Mouse (Mus musculus) hindbrain, embryonic 14.5 days (tissue): Measurements from ENCODE around the gene Exosc2. TPM values are rescaled to one million over a fixed set of nuclear protein-coding genes. Genes with fewer than 3 reads are reported as not detected.

Experiments used
- ATAC-seq: fragments of 200-750 bp; cut with Nextera tagmentation; 2 replicates; pipeline ENCODE4 v1.8.0; 2017; ENCODE audit warnings: moderate number of reproducible peaks, mild to moderate bottlenecking, moderate TSS enrichment, moderate library complexity; ENCODE audit not compliant: low FRiP score
- DNase-seq: peaks from one replicate; pipeline ENCODE4 v3.0.0-alpha.2; 2015; ENCODE audit warnings: low spot score
- H3K27ac ChIP-seq: fragments of 300-500 bp; sonication (generic); 2 replicates; pipeline ENCODE4 v1.5.1; 2014; ENCODE audit warnings: mild to moderate bottlenecking, moderate library complexity
- H3K27me3 ChIP-seq: fragments of 300-500 bp; sonication (generic); 2 replicates; pipeline ENCODE4 v1.6.1; 2014; ENCODE audit warnings: mild to moderate bottlenecking, low read length, mixed read lengths; ENCODE audit not compliant: control insufficient read depth, insufficient read depth
- H3K36me3 ChIP-seq: fragments of 300-500 bp; sonication (generic); replicated peaks from 2 replicates; pipeline ENCODE4 v1.6.1; 2014; ENCODE audit not compliant: control insufficient read depth, insufficient read depth
- H3K4me1 ChIP-seq: fragments of 300-500 bp; sonication (generic); replicated peaks from 2 replicates; pipeline ENCODE4 v1.6.1; 2014; ENCODE audit warnings: antibody characterized with exemption, low read length, mixed read lengths; ENCODE audit not compliant: control insufficient read depth, insufficient read depth
- H3K4me2 ChIP-seq: fragments of 300-500 bp; sonication (generic); replicated peaks from 2 replicates; pipeline ENCODE4 v1.6.1; 2014; ENCODE audit warnings: mild to moderate bottlenecking, moderate library complexity
- H3K4me3 ChIP-seq: fragments of 300-500 bp; sonication (generic); replicated peaks from 2 replicates; pipeline ENCODE4 v1.5.1; 2014; ENCODE audit warnings: mild to moderate bottlenecking, low read length
- H3K9ac ChIP-seq: fragments of 300-500 bp; sonication (generic); 2 replicates; pipeline ENCODE4 v1.6.1; 2014
- H3K9me3 ChIP-seq: fragments of 300-500 bp; sonication (generic); 2 replicates; pipeline ENCODE4 v1.6.1; 2016; ENCODE audit warnings: low read length; ENCODE audit not compliant: control insufficient read depth
- whole genome bisulfite sequencing: fragments of 180-500 bp; shearing (Covaris S2); extraction: QIAGEN DNeasy Blood & Tissue Kit; methylation state at CpG from one replicate; pipeline ENCODE4 v1.1.7; 2014; 5-methylcytosine and 5-hydroxymethylcytosine counted together
- polyA plus RNA-seq: library from polyadenylated mRNA; unstranded; fragments of >200 nt; fragmentation: Nextera tagmentation; extraction: Ambion mirVana; gene quantifications from 2 replicates; pipeline ENCODE4 v1.2.1, GENCODE M21; 2014

Exosc2 gene
- polyA plus RNA-seq, 1 experiment from 2014 or later: 33.1 TPM

GRCm38 (mm10) chr2:31689045-31689444 is 18.5 kb downstream of the Exosc2 start:
- WGBS: under 1% methylated on average over 12 of the region's 12 CpGs

GRCm38 (mm10) chr2:31690063-31690462 is 19.5 kb downstream of the Exosc2 start:
- no peak overlapping the region for H3K9ac ChIP-seq
- DNase-seq (no peak), ATAC-seq (no peak)
- WGBS: 70% methylated on average over 3 of the region's 3 CpGs
- H3K4me3 ChIP-seq: peak overlapping the region; percentile 69
- H3K27ac ChIP-seq: no peak overlapping the region
- peak overlapping the region; percentile 96 for H3K4me2 ChIP-seq
- no peaks in the 10 kb centered on the region for H3K9me3 ChIP-seq
- H3K27me3 ChIP-seq: no peaks in the 10 kb centered on the region
- H3K36me3 ChIP-seq: no peaks in the 10 kb centered on the region
- H3K4me1 ChIP-seq: peaks cover 35% of the 10 kb centered on the region

More at GRCm38 (mm10) chr2:31689045-31689444, 18.5 kb downstream of the Exosc2 start:
- Histone ChIP-seq H3K27ac (peak overlapping the region; percentile 92; the same call in 1 of the 2 replicates), H3K27me3 (no peaks in the 10 kb centered on the region), H3K4me3 (peak overlapping the region; percentile 69), H3K36me3 (no peaks in the 10 kb centered on the region), H3K9ac (peak overlapping the region; percentile 84), H3K4me2 (peak overlapping the region; percentile 96), H3K9me3 (no peaks in the 10 kb centered on the region), H3K4me1 (peaks cover 35% of the 10 kb centered on the region)
- DNase-seq (no peak), ATAC-seq (no peak)

- no peak for DNase-seq
- no peak overlapping the region for H3K4me2 ChIP-seq
- H3K9ac ChIP-seq: no peak overlapping the region
- H3K4me1 ChIP-seq: no peaks in the 10 kb centered on the region
- H3K4me3 ChIP-seq: no peak overlapping the region
- H3K27ac ChIP-seq: no peak overlapping the region
- H3K36me3 ChIP-seq: peaks cover 16% of the 10 kb centered on the region; the same call in 1 of the 2 replicates
- H3K9me3 ChIP-seq: no peaks in the 10 kb centered on the region
- no peaks in the 10 kb centered on the region for H3K27me3 ChIP-seq
- no peak for ATAC-seq
Measured at GRCm38 (mm10) chr2:31698209-31698608, 27.7 kb downstream of the Exosc2 start.

- ATAC-seq: no peak
- DNase-seq: no peak
- no peak overlapping the region for H3K4me2 ChIP-seq
- peaks cover 13% of the 10 kb centered on the region; the same call in 1 of the 2 replicates for H3K36me3 ChIP-seq
- no peak overlapping the region for H3K4me3 ChIP-seq
- WGBS: 51% methylated on average over 7 of the region's 7 CpGs
- H3K9me3 ChIP-seq: no peaks in the 10 kb centered on the region
- H3K4me1 ChIP-seq: no peaks in the 10 kb centered on the region
- no peak overlapping the region for H3K9ac ChIP-seq
- H3K27me3 ChIP-seq: no peaks in the 10 kb centered on the region
- H3K27ac ChIP-seq: no peak overlapping the region
Measured at GRCm38 (mm10) chr2:31700545-31701446, 30.3 kb downstream of the Exosc2 start.

GRCm38 (mm10) chr2:31703226-31703625 is 32.7 kb downstream of the Exosc2 start:
- Histone ChIP-seq H3K9ac (no peak overlapping the region), H3K4me1 (no peaks in the 10 kb centered on the region), H3K9me3 (no peaks in the 10 kb centered on the region), H3K4me2 (no peak overlapping the region), H3K27ac (no peak overlapping the region), H3K4me3 (no peak overlapping the region), H3K27me3 (no peaks in the 10 kb centered on the region), H3K36me3 (0 out of 2 replicates have a peak, but pooled peaks cover 3% of the 10 kb centered on the region)
- ATAC-seq (no peak), DNase-seq (no peak)

- H3K4me1 ChIP-seq: no peaks in the 10 kb centered on the region
- H3K9ac ChIP-seq: no peak overlapping the region
- no peaks in the 10 kb centered on the region for H3K36me3 ChIP-seq
- ATAC-seq (no peak), DNase-seq (no peak)
- H3K4me3 ChIP-seq: no peak overlapping the region
- no peak overlapping the region for H3K4me2 ChIP-seq
- H3K27ac ChIP-seq: no peak overlapping the region
- H3K9me3 ChIP-seq: no peaks in the 10 kb centered on the region
- no peaks in the 10 kb centered on the region for H3K27me3 ChIP-seq
Measured at GRCm38 (mm10) chr2:31705914-31706313, 35.4 kb downstream of the Exosc2 start.

- H3K9me3 ChIP-seq: no peaks in the 10 kb centered on the region
Measured at GRCm38 (mm10) chr2:31706531-31706930, 36.0 kb downstream of the Exosc2 start.

GRCm38 (mm10) chr2:31712716-31713115 is 42.2 kb downstream of the Exosc2 start:
- H3K4me3 ChIP-seq: no peak overlapping the region
- DNase-seq (no peak), ATAC-seq (no peak)
- H3K27ac ChIP-seq: no peak overlapping the region
- H3K4me2 ChIP-seq: no peak overlapping the region
- H3K36me3 ChIP-seq: no peaks in the 10 kb centered on the region
- WGBS: 88% methylated on average over 2 of the region's 2 CpGs
- no peak overlapping the region for H3K9ac ChIP-seq
- H3K27me3 ChIP-seq: no peaks in the 10 kb centered on the region
- no peaks in the 10 kb centered on the region for H3K9me3 ChIP-seq
- no peaks in the 10 kb centered on the region for H3K4me1 ChIP-seq

More at GRCm38 (mm10) chr2:31706531-31706930, 36.0 kb downstream of the Exosc2 start:
- 83% methylated on average over 2 of the region's 2 CpGs for WGBS
- H3K27ac ChIP-seq: no peak overlapping the region
- H3K4me1 ChIP-seq: no peaks in the 10 kb centered on the region
- H3K36me3 ChIP-seq: no peaks in the 10 kb centered on the region
- no peaks in the 10 kb centered on the region for H3K27me3 ChIP-seq
- DNase-seq: no peak
- ATAC-seq: no peak
- no peak overlapping the region for H3K9ac ChIP-seq
- no peak overlapping the region for H3K4me2 ChIP-seq
- no peak overlapping the region for H3K4me3 ChIP-seq

GRCm38 (mm10) chr2:31713813-31714212 is 43.3 kb downstream of the Exosc2 start:
- no peak for ATAC-seq
- Histone ChIP-seq H3K4me2 (no peak overlapping the region), H3K27me3 (no peaks in the 10 kb centered on the region), H3K9ac (no peak overlapping the region), H3K4me3 (no peak overlapping the region), H3K27ac (no peak overlapping the region), H3K9me3 (no peaks in the 10 kb centered on the region), H3K4me1 (no peaks in the 10 kb centered on the region), H3K36me3 (no peaks in the 10 kb centered on the region)
- no peak for DNase-seq
- WGBS: 96% methylated on average over 3 of the region's 3 CpGs
